Mouse (Mus musculus): ENCODE results near the gene Adap2.
A peak's percentile ranks its signal among the peaks of the same experiment; 100 is the strongest.
"Not testable (repeated sequence)": the region's sequence is repeated elsewhere in the genome, so short reads cannot be mapped to it uniquely, and the experiment has no call there.

The Adap2 gene

GRCm38 (mm10) chr11:80161041-80161440 lies 7.1 kb downstream of the Adap2 start:
- no peak for DNase-seq

- DNase-seq, result no peak
Measured at GRCm38 (mm10) chr11:80163362-80164116, 9.6 kb downstream of the Adap2 start.

- DNase-seq, result no peak
Measured at GRCm38 (mm10) chr11:80164224-80164623, 10.3 kb downstream of the Adap2 start.

- no peak for DNase-seq
Measured at GRCm38 (mm10) chr11:80168121-80168520, 14.2 kb downstream of the Adap2 start.

- DNase-seq, result no peak
Measured at GRCm38 (mm10) chr11:80168611-80169249, 14.8 kb downstream of the Adap2 start.

- no peak for DNase-seq
Measured at GRCm38 (mm10) chr11:80169629-80170028, 15.7 kb downstream of the Adap2 start.

GRCm38 (mm10) chr11:80170351-80170750 lies 16.4 kb downstream of the Adap2 start:
- no peak for DNase-seq

- no peak for DNase-seq
Measured at GRCm38 (mm10) chr11:80171884-80172283, 18.0 kb downstream of the Adap2 start.

GRCm38 (mm10) chr11:80173963-80174670 lies 20.2 kb downstream of the Adap2 start:
- DNase-seq, result no peak

GRCm38 (mm10) chr11:80176911-80177895 lies 23.3 kb downstream of the Adap2 start:
- peak; percentile 41 for DNase-seq

GRCm38 (mm10) chr11:80178316-80178715 lies 24.4 kb downstream of the Adap2 start:
- no peak for DNase-seq

GRCm38 (mm10) chr11:80181021-80181749 lies 27.3 kb downstream of the Adap2 start:
- DNase-seq, result no peak

GRCm38 (mm10) chr11:80183054-80183704 lies 29.3 kb downstream of the Adap2 start:
- not testable (repeated sequence) for DNase-seq

- peak; percentile 98 for DNase-seq
Measured at GRCm38 (mm10) chr11:80183705-80184255, 29.9 kb downstream of the Adap2 start, which contains the start of gene Rnf135. Gene Rnf135, plus strand, starts transcription at chr11:80183851.

- DNase-seq, result no peak
Measured at GRCm38 (mm10) chr11:80184531-80185071, 30.7 kb downstream of the Adap2 start.

- not testable (repeated sequence) for DNase-seq
Measured at GRCm38 (mm10) chr11:80185441-80185976, 31.6 kb downstream of the Adap2 start.

GRCm38 (mm10) chr11:80190280-80190679 lies 36.4 kb downstream of the Adap2 start:
- peak; percentile 40 for DNase-seq

GRCm38 (mm10) chr11:80193827-80194226 lies 39.9 kb downstream of the Adap2 start:
- no peak for DNase-seq

- DNase-seq, result no peak
Measured at GRCm38 (mm10) chr11:80196351-80196750, 42.4 kb downstream of the Adap2 start.

- DNase-seq, result no peak
Measured at GRCm38 (mm10) chr11:80199316-80199715, 45.4 kb downstream of the Adap2 start.

Measured in lung, postnatal 10 days (tissue).